Mouse (Mus musculus) spleen, postnatal 14 days (tissue): ENCODE results near the gene Gm17655.
"Not testable (repeated sequence)": the region's sequence is repeated elsewhere in the genome, so short reads cannot be mapped to it uniquely, and the experiment has no call there.

Experiments
- DNase-seq, 2 experiments: peaks; one replicate each; pipeline ENCODE4 v3.0.0; 2021 to 2022; ENCODE audit warnings: low spot score in 2 of 2

Gm17655 gene

DNA sequence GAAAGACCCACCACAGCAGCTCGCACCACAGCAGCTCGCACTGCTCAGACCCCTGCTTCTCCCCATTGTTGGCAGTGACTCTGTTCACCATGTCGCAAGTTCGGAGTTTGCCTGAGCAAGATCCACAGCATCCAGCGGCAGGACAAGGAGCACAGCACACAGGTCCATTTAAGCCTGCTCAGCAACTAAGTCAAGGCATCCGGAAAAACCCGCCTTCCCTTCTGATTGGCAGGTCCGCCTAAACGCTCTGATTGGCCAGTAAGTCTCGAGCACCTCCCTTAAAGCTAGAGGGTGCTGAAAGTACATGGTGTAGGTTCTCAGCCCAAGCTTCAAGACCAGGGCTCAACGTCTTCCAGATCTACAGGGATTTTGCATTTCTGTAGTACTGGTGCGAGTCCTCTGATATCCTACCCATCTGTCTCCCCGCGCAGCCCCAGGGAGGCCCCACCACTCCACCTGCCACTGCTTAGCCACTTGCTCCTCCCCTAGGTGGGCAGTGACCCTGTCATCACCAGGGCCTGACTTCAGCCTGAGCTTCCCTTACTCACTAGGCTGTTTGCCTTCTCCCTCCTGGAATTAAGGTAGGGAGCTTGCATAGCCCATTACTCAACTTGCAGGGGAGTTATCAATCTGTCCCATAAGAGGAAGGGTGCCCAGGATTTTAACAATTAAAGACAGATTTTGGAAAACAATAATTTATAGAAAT, 14.0 kb upstream of the Gm17655 start:
- no peak for DNase-seq

DNA sequence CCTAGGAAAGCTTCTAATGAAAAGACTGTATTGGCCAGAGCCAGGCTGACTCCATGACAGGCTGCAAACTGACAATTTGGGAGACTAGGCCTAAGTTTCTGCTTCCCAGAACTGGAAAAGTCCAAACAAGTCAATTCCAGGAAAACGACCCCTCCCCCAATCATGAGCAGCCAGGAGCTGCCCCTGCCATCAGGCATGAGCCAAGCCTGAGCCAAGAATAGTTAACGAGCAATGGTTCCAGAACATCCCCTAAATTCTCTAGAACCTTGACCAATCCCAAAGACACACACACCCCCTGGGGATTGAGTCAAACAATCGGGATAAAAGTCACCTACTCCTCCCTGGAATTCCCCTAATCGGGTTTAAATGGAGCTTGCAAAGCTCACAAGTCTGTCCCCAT, 10.6 kb upstream of the Gm17655 start:
- DNase-seq, result no peak

DNA sequence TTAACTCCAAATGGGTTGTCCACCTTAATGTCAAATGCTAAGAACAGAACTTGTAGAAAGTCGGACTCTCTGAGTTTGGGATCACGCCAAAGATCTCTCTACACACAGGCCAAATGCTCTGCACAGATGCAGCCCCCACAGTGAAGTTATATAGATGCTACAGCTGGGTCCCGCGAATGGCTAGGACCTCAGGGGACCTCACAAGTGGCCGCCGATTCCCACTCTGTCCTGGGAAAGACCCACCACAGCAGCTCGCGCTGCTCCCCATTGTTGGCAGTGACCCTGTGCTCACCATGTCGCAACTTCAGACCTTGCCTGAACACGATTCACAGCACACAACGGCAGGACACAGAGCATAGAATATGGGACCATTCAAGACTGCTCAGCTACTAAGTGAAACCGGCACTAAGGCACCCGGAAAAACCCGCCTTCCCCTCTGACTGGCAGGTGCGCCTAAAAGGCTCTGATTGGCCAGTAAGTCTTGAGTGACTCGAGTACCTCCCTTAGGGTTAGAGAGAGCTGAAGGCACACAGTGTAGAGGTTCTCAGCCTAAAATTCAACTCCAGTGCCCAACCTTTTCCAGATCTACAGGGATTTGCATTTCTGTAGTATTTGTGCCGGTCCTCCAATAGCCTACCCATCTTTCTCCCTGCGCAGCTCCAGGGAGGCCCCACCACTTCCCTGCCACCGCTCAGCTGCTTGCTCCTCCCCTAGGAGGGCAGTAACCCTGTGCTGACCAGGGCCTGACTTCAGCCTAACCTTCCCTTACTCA, 14.5 kb downstream of the Gm17655 start:
- peak; percentile 64 to 69 for DNase-seq

DNA sequence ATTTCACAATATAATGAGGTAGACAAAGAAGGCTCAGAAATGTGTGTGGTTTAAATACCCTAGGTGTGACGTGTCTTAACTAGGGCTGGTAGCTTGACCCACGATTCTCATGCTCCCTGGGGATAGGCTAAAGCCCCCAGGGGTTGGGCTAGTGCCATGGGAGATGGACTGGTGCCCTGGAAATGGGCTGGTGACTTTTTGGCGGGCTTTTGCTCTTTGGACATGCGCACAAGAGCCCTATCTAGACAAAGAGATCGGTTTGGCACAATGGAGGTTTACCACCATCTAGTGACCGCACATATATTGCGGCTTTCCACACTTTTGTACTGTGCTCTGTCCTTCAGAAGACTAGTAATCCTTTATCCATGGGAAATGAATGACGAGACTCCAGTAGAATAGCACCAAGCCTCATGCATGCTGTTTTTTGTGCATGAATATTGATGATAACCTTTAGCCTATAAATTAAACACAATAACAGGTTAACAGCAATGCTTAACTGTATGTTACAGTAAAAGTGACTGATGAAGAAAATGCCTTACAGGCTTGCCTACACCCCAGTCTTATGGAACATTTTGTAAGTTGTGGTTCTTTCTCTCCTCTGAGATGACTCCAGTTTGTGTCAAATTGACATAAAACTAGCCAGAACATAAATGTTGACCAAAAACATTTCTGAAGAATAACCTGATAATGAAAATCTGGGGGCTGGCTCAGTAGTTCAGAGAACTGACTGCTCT, 48.5 kb downstream of the Gm17655 start:
- peak in 1 of 2 experiments; percentile 4 for DNase-seq

DNA sequence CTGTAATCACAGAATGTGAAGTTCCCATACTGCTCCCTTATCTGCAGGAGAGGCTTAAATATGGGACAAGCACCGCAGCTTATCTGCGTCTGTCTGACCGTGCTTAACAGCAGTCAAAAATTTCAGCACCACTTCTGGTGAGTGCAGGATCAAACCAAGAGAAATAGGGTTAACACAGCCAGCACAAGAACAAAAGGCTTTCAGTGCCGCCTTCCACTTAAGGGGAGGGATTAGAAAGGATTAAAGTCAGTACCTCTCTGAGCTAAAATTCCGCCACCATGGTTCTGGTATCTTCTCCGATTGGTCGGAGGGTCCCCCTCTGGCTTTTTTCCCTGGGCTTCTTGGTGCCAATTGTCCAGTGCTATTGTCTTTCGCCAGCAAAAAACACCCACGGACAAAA, 49.0 kb downstream of the Gm17655 start:
- DNase-seq, result no peak

DNA sequence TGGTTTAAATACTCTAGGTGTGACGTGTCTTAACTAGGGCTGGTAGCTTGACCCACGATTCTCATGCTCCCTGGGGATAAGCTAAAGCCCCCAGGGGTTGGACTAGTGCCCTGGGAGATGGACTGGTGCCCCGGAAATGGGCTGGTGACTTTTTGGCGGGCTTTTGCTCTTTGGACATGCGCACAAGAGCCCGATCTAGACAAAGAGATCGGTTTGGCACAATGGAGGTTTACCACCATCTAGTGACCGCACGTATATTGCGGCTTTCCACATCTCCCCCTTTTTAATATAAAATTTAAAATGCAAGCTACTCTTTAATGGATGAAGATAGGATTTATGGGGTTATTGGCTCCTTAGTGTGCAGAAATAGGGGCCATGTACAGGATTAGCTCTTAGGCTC, 56.5 kb downstream of the Gm17655 start:
- DNase-seq, result not testable (repeated sequence)
